Mouse (Mus musculus) limb, embryonic 11.5 days (tissue): Measurements from ENCODE around the gene Hspb9. TPM values are rescaled to one million over a fixed set of nuclear protein-coding genes. Genes with fewer than 3 reads are reported as not detected.
A peak's percentile ranks its signal among the peaks of the same experiment; 100 is the strongest.

Experiments used
- ATAC-seq: fragments of 200-750 bp; cut with Nextera tagmentation; 2 replicates; pipeline ENCODE4 v1.8.0; 2017; ENCODE audit warnings: low read depth; ENCODE audit not compliant: insufficient number of reproducible peaks, low FRiP score, low TSS enrichment
- DNase-seq: peaks from one replicate; pipeline ENCODE4 v3.0.0-alpha.2; 2015; ENCODE audit warnings: low spot score
- H3K27ac ChIP-seq: fragments of 300-500 bp; sonication (generic); replicated peaks from 2 replicates; pipeline ENCODE4 v1.5.1; 2014; ENCODE audit warnings: low read depth, mild to moderate bottlenecking, low read length
- H3K27me3 ChIP-seq: fragments of 300-500 bp; sonication (generic); 2 replicates; pipeline ENCODE4 v1.6.1; 2014; ENCODE audit warnings: mild to moderate bottlenecking, low read length, mixed read lengths; ENCODE audit not compliant: control insufficient read depth, insufficient read depth
- H3K36me3 ChIP-seq: fragments of 300-500 bp; sonication (generic); 2 replicates; pipeline ENCODE4 v1.6.1; 2014; ENCODE audit warnings: mild to moderate bottlenecking, low read length, moderate library complexity, mixed read lengths; ENCODE audit not compliant: control insufficient read depth, insufficient read depth
- H3K4me1 ChIP-seq: fragments of 300-500 bp; sonication (generic); 2 replicates; pipeline ENCODE4 v1.6.1; 2014; ENCODE audit warnings: low read length, mixed read lengths; ENCODE audit not compliant: control insufficient read depth, insufficient read depth
- H3K4me2 ChIP-seq: fragments of 300-500 bp; sonication (generic); 2 replicates; pipeline ENCODE4 v1.6.1; 2014; ENCODE audit warnings: low read depth, mild to moderate bottlenecking, moderate library complexity; ENCODE audit not compliant: severe bottlenecking
- H3K4me3 ChIP-seq: fragments of 300-500 bp; sonication (generic); 2 replicates; pipeline ENCODE4 v1.5.1; 2014; ENCODE audit warnings: low read depth, low read length
- H3K9ac ChIP-seq: fragments of 300-500 bp; sonication (generic); 2 replicates; pipeline ENCODE4 v1.6.1; 2014; ENCODE audit warnings: mild to moderate bottlenecking, low read length
- H3K9me3 ChIP-seq: fragments of 300-500 bp; sonication (generic); 2 replicates; pipeline ENCODE4 v1.6.1; 2016; ENCODE audit warnings: low read length; ENCODE audit not compliant: control insufficient read depth
- WGBS: fragments of 180-500 bp; shearing (Covaris S2); extraction: QIAGEN DNeasy Blood & Tissue Kit; methylation state at CpG from one replicate; pipeline ENCODE4 v1.1.7; 2014; 5-methylcytosine and 5-hydroxymethylcytosine counted together
- polyA plus RNA-seq: library from polyadenylated mRNA; unstranded; fragments of >200 nt; fragmentation: Nextera tagmentation; extraction: Ambion mirVana; gene quantifications from 2 replicates; pipeline ENCODE4 v1.2.1, GENCODE M21; 2014

The Hspb9 gene
- polyA plus RNA-seq, 1 experiment from 2014 or later = 0.24 TPM

GRCm38 (mm10) chr11:100685371-100685770, 28.3 kb upstream of the Hspb9 start:
- Histone ChIP-seq H3K27me3 (no peaks in the 10 kb centered on the region), H3K4me2 (no peak overlapping the region), H3K4me3 (no peak overlapping the region), H3K4me1 (no peaks in the 10 kb centered on the region), H3K9me3 (no peaks in the 10 kb centered on the region), H3K9ac (no peak overlapping the region), H3K36me3 (no peaks in the 10 kb centered on the region), H3K27ac (no peak overlapping the region)
- ATAC-seq = no peak
- no peak for DNase-seq
- WGBS = 94% methylated on average over 2 of the region's 3 CpGs

GRCm38 (mm10) chr11:100687265-100687664, 26.4 kb upstream of the Hspb9 start:
- ATAC-seq = no peak
- Histone ChIP-seq H3K9ac (no peak overlapping the region), H3K36me3 (no peaks in the 10 kb centered on the region), H3K4me2 (no peak overlapping the region), H3K4me1 (no peaks in the 10 kb centered on the region), H3K27ac (no peak overlapping the region), H3K9me3 (no peaks in the 10 kb centered on the region), H3K27me3 (peaks cover 16% of the 10 kb centered on the region), H3K4me3 (no peak overlapping the region)
- DNase-seq = no peak
- 81% methylated on average over 7 of the region's 7 CpGs for WGBS

- 84% methylated on average over 4 of the region's 4 CpGs for WGBS
- H3K9ac ChIP-seq = no peak overlapping the region
- no peaks in the 10 kb centered on the region for H3K9me3 ChIP-seq
- H3K4me1 ChIP-seq = no peaks in the 10 kb centered on the region; the same call in 1 of the 2 replicates
- no peak overlapping the region for H3K4me3 ChIP-seq
- H3K27ac ChIP-seq = no peak overlapping the region
- ATAC-seq (no peak), DNase-seq (no peak)
- peaks cover 21% of the 10 kb centered on the region for H3K27me3 ChIP-seq
- H3K4me2 ChIP-seq = no peak overlapping the region
- no peaks in the 10 kb centered on the region for H3K36me3 ChIP-seq
Observed at GRCm38 (mm10) chr11:100688443-100688842, 25.2 kb upstream of the Hspb9 start.

GRCm38 (mm10) chr11:100690389-100690788, 23.3 kb upstream of the Hspb9 start:
- no peak overlapping the region for H3K27ac ChIP-seq
- 71% methylated on average over 7 of the region's 7 CpGs for WGBS

GRCm38 (mm10) chr11:100692164-100692616, 21.5 kb upstream of the Hspb9 start, which contains the start of gene Zfp385c:
Gene Zfp385c (minus strand): TSS chr11:100692455.
- Histone ChIP-seq H3K36me3 (no peaks in the 10 kb centered on the region), H3K9me3 (no peaks in the 10 kb centered on the region), H3K4me1 (no peaks in the 10 kb centered on the region; the same call in 1 of the 2 replicates), H3K4me3 (peak within 1 kb of the TSS; percentile 15), H3K9ac (no peak within 1 kb of the TSS), H3K27me3 (peaks cover 21% of the 10 kb centered on the region), H3K27ac (no peak within 1 kb of the TSS), H3K4me2 (peak within 1 kb of the TSS; percentile 45)
- no peak for ATAC-seq
- DNase-seq = no peak
- 3% methylated on average over 23 of the region's 23 CpGs for WGBS

More at GRCm38 (mm10) chr11:100690389-100690788, 23.3 kb upstream of the Hspb9 start:
- no peak overlapping the region for H3K4me2 ChIP-seq
- H3K27me3 ChIP-seq = peaks cover 21% of the 10 kb centered on the region
- DNase-seq (no peak), ATAC-seq (no peak)
- H3K4me3 ChIP-seq = no peak overlapping the region
- no peaks in the 10 kb centered on the region for H3K9me3 ChIP-seq
- no peaks in the 10 kb centered on the region; the same call in 1 of the 2 replicates for H3K4me1 ChIP-seq
- no peak overlapping the region for H3K9ac ChIP-seq
- no peaks in the 10 kb centered on the region for H3K36me3 ChIP-seq

GRCm38 (mm10) chr11:100693154-100693553, 20.5 kb upstream of the Hspb9 start:
- Histone ChIP-seq H3K4me1 (no peaks in the 10 kb centered on the region; the same call in 1 of the 2 replicates), H3K27ac (no peak overlapping the region), H3K9me3 (no peaks in the 10 kb centered on the region), H3K4me3 (no peak overlapping the region), H3K36me3 (no peaks in the 10 kb centered on the region), H3K9ac (no peak overlapping the region), H3K27me3 (peaks cover 21% of the 10 kb centered on the region), H3K4me2 (no peak overlapping the region)
- WGBS = 8% methylated on average over 5 of the region's 5 CpGs
- ATAC-seq (no peak), DNase-seq (no peak)

GRCm38 (mm10) chr11:100694926-100695325, 18.7 kb upstream of the Hspb9 start:
- peak; percentile 91 for DNase-seq
- Histone ChIP-seq H3K9ac (no peak overlapping the region), H3K27me3 (peaks cover 21% of the 10 kb centered on the region), H3K4me3 (no peak overlapping the region), H3K4me1 (no peaks in the 10 kb centered on the region; the same call in 1 of the 2 replicates), H3K27ac (no peak overlapping the region), H3K36me3 (no peaks in the 10 kb centered on the region), H3K4me2 (no peak overlapping the region), H3K9me3 (no peaks in the 10 kb centered on the region)
- no peak for ATAC-seq
- WGBS = 40% methylated on average over 5 of the region's 5 CpGs

GRCm38 (mm10) chr11:100697921-100698320, 15.7 kb upstream of the Hspb9 start:
- no peak overlapping the region for H3K27ac ChIP-seq
- WGBS = 68% methylated on average over 7 of the region's 7 CpGs
- no peak for DNase-seq
- no peaks in the 10 kb centered on the region for H3K27me3 ChIP-seq
- no peak overlapping the region for H3K4me2 ChIP-seq
- no peak overlapping the region for H3K9ac ChIP-seq
- no peaks in the 10 kb centered on the region; the same call in 1 of the 2 replicates for H3K4me1 ChIP-seq
- no peaks in the 10 kb centered on the region for H3K36me3 ChIP-seq
- ATAC-seq = no peak
- H3K4me3 ChIP-seq = no peak overlapping the region
- no peaks in the 10 kb centered on the region for H3K9me3 ChIP-seq

- 73% methylated on average over 3 of the region's 3 CpGs for WGBS
Observed at GRCm38 (mm10) chr11:100700710-100701109, 12.9 kb upstream of the Hspb9 start.

More at GRCm38 (mm10) chr11:100700710-100701109, 12.9 kb upstream of the Hspb9 start:
- DNase-seq = no peak
- no peak overlapping the region for H3K4me3 ChIP-seq
- peak overlapping the region; percentile 34; the same call in 1 of the 2 replicates for H3K4me2 ChIP-seq
- H3K36me3 ChIP-seq = peaks cover 3% of the 10 kb centered on the region; the same call in 1 of the 2 replicates
- H3K27me3 ChIP-seq = no peaks in the 10 kb centered on the region
- H3K27ac ChIP-seq = no peak overlapping the region
- ATAC-seq = no peak
- H3K9ac ChIP-seq = no peak overlapping the region
- no peaks in the 10 kb centered on the region for H3K9me3 ChIP-seq
- H3K4me1 ChIP-seq = no peaks in the 10 kb centered on the region
